Mouse (Mus musculus) small intestine, adult 2 months (tissue): Measurements from ENCODE around the gene Tsc2. TPM values are rescaled to one million over a fixed set of nuclear protein-coding genes. Genes with fewer than 3 reads are reported as not detected.

Source experiments
- H3K27ac ChIP-seq: fragments of 200-500 bp; 2 replicates; pipeline ENCODE4 v1.5.1; 2012; ENCODE audit warnings: low read depth, low read length, control low read depth, inconsistent platforms; ENCODE audit not compliant: insufficient read depth
- H3K27me3 ChIP-seq: fragments of 200-500 bp; 2 replicates; pipeline ENCODE4 v1.6.1; 2012; ENCODE audit warnings: mild to moderate bottlenecking, moderate library complexity, low read length, inconsistent platforms; ENCODE audit not compliant: control insufficient read depth, insufficient read depth
- H3K36me3 ChIP-seq: fragments of 200-500 bp; 2 replicates; pipeline ENCODE4 v1.6.1; 2012; ENCODE audit warnings: mild to moderate bottlenecking, low read length, control low read depth, inconsistent platforms; ENCODE audit not compliant: control insufficient read depth, insufficient read depth
- H3K4me1 ChIP-seq: fragments of 200-500 bp; 2 replicates; pipeline ENCODE4 v1.6.1; 2012; ENCODE audit warnings: low read length, inconsistent platforms, mixed read lengths; ENCODE audit not compliant: control insufficient read depth, insufficient read depth, insufficient read length
- H3K4me3 ChIP-seq: fragments of 200-500 bp; 2 replicates; pipeline ENCODE4 v1.5.1; 2012; ENCODE audit warnings: low read depth, mild to moderate bottlenecking, control low read depth, inconsistent platforms, low read length, moderate library complexity
- CTCF ChIP-seq: fragments of 200-500 bp; IDR thresholded peaks from 2 replicates; pipeline ENCODE4 v1.5.1; 2012; ENCODE audit warnings: low read depth, mild to moderate bottlenecking, control low read depth, inconsistent platforms, low read length, moderate library complexity, mixed read lengths; ENCODE audit not compliant: insufficient replicate concordance, insufficient read length; ENCODE audit errors: extremely low read depth
- POLR2A ChIP-seq: fragments of 200-500 bp; IDR thresholded peaks from 2 replicates; pipeline ENCODE4 v1.6.1; 2012; ENCODE audit warnings: low read depth, mild to moderate bottlenecking, control low read depth, inconsistent platforms, low read length, moderate library complexity
- WGBS: fragments of 180-500 bp; shearing (Covaris S2); methylation state at CpG from one replicate; pipeline ENCODE4 v1.1.7; 2018; 5-methylcytosine and 5-hydroxymethylcytosine counted together
- polyA plus RNA-seq: library from polyadenylated mRNA; depleted of rRNA; stranded (reverse); fragments of >200 nt; gene quantifications from 2 replicates; pipeline ENCODE4 v1.2.3, GENCODE M21; 2012

Gene Tsc2
- polyA plus RNA-seq, 1 experiment: 83.5 TPM

GRCm38 (mm10) chr17:24608370-24608769, 24.1 kb downstream of the Tsc2 start:
- no peaks in the 10 kb centered on the region for H3K27me3 ChIP-seq
- peaks cover 37% of the 10 kb centered on the region for H3K36me3 ChIP-seq
- no peak for TF ChIP-seq POLR2A
- TF ChIP-seq CTCF: no peak
- no peak overlapping the region for H3K27ac ChIP-seq
- H3K4me1 ChIP-seq: no peaks in the 10 kb centered on the region
- no peak overlapping the region for H3K4me3 ChIP-seq
- 90% methylated on average over 4 of the region's 4 CpGs for WGBS

- TF ChIP-seq CTCF (no peak), POLR2A (no peak)
- H3K4me3 ChIP-seq: no peak overlapping the region
- no peak overlapping the region for H3K27ac ChIP-seq
- WGBS: 94% methylated on average over 3 of the region's 3 CpGs
- H3K36me3 ChIP-seq: peaks cover 51% of the 10 kb centered on the region
- H3K4me1 ChIP-seq: no peaks in the 10 kb centered on the region
- H3K27me3 ChIP-seq: no peaks in the 10 kb centered on the region
Observed at GRCm38 (mm10) chr17:24604557-24604956, 27.9 kb downstream of the Tsc2 start.

DNA sequence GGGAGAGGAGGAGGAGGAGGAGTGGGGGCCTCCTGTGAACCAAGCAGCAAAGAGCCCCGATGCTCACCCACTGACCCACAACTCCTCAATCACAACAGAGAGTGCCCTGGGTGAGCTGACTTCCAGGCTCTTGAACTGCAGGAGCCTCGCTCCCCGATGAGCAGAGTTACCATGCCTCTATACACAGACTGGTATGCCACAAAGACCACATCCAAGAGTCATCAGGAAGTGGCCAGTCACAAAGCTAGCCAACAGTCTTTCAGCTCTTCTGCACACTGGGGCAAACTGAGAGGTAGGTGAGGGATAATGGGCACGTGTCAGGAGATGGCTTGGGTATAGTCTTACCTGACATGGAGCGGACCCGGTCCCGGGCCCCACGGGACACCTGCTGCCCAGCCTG, 28.5 kb downstream of the Tsc2 start:
- peaks cover 55% of the 10 kb centered on the region for H3K36me3 ChIP-seq
- 82% methylated on average over 8 of the region's 8 CpGs for WGBS
- no peaks in the 10 kb centered on the region for H3K27me3 ChIP-seq

DNA sequence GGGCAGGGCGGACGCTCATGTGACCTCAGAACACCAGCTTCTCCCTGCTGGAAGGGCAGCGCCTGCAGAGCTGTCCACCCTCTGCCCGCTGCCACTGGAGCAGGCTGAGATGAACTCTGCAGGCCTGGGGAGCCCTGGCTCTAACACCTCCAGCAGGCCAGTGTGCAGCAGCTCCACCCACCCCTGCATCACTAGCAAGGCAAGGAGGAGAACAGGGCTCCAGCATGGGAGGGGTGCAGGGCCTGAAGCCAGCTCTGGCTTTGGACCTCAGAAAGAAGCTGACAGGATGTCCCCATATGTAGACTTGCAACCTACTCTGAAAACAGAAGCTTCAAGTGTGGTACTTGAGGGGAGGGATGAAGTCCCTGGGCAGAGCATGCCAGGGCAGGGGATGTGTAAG, 31.9 kb downstream of the Tsc2 start:
- TF ChIP-seq CTCF (no peak), POLR2A (no peak)
- H3K4me1 ChIP-seq: no peaks in the 10 kb centered on the region
- no peak overlapping the region for H3K4me3 ChIP-seq
- H3K27me3 ChIP-seq: no peaks in the 10 kb centered on the region
- H3K27ac ChIP-seq: no peak overlapping the region
- WGBS: 96% methylated on average over 4 of the region's 4 CpGs
- H3K36me3 ChIP-seq: peaks cover 58% of the 10 kb centered on the region

More for the DNA sequence above, 28.5 kb downstream of the Tsc2 start:
- Histone ChIP-seq H3K4me1 (no peaks in the 10 kb centered on the region), H3K27ac (no peak overlapping the region), H3K4me3 (no peak overlapping the region)
- no peak for TF ChIP-seq POLR2A
- no peak for TF ChIP-seq CTCF

DNA sequence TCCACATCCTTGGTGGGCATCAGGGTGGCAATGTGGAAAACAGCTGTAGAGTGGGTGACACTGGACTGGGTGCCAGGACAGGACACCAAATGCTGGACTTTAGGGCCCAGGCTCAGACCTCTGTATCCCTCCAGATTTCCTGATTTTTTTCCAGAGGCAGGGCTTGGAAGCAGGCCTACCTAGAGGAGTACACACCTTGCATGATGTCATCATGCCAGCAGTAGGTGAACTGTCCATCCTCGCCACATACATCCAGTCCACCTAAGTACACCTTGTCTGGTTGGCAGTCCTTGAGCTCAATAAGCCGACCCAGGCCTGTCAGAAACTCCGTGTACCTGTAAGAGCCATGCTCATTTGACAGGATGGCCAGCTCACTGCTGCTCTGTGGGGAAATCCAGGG, 34.4 kb downstream of the Tsc2 start:
- peaks cover 67% of the 10 kb centered on the region for H3K36me3 ChIP-seq
- no peak for TF ChIP-seq CTCF
- no peak for TF ChIP-seq POLR2A
- H3K27me3 ChIP-seq: no peaks in the 10 kb centered on the region
- H3K4me1 ChIP-seq: no peaks in the 10 kb centered on the region
- WGBS: 88% methylated on average over 3 of the region's 3 CpGs
- H3K4me3 ChIP-seq: no peak overlapping the region
- H3K27ac ChIP-seq: no peak overlapping the region

DNA sequence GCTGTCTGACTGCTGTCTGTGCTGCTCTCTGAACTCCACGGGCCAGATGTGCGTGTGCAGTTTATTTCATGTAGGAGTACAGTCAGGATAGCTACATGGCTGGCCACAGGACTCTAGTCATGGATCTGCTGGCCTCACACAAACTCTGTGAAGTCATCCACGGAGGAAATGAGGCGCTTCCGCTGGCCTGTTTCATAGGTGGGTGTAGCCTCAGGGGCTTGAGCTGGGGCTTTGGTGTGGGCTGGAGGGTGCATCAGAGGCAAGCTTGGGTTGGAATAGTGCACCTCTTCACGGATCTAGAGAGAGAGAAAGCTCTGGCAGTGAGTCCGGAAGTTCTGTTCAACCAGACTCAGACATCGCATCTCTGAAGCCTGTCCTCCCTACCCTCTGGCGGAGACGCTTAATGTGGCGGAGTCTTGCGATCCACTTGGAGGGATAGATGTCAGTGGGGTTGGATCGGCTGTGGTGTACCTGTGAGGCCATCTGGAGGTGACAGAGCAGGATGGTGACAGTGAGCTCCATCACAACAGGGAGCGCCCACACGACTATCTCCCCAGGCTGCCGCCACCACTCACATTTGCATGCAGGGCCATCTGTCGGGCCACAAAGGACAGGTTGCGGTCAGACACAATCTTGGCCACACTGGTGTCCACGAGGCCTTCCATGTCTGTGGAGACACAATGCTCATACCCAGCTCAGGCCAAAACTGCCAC, 35.8 kb downstream of the Tsc2 start:
- Histone ChIP-seq H3K4me3 (no peak overlapping the region), H3K36me3 (peaks cover 65% of the 10 kb centered on the region), H3K27ac (no peak overlapping the region), H3K27me3 (no peaks in the 10 kb centered on the region), H3K4me1 (no peaks in the 10 kb centered on the region)
- 89% methylated on average over 19 of the region's 19 CpGs for WGBS
- no peak for TF ChIP-seq POLR2A
- no peak for TF ChIP-seq CTCF

DNA sequence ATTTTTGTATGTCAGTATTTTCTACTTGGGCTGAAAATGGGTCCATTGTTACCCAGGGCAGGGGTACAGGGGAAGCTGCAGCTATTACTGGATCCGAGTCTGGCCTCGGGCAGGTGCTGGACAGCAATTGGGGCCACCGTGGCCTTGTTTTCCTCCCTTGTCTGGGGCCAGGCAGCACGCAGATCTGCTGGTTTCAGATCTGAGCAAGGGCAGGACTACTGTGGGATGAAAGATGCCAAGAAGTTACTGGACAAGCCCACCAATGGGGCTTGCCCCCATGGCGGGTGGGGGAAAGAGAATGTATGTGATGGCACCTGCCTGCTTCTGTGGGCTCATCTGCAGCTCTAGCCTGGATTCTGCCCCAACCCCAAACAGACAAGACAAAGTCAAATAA, 36.4 kb downstream of the Tsc2 start:
- H3K27me3 ChIP-seq: no peaks in the 10 kb centered on the region
- TF ChIP-seq CTCF: no peak
- TF ChIP-seq POLR2A: no peak
- WGBS: 84% methylated on average over 5 of the region's 5 CpGs
- H3K4me1 ChIP-seq: no peaks in the 10 kb centered on the region
- no peak overlapping the region for H3K27ac ChIP-seq
- H3K36me3 ChIP-seq: peaks cover 66% of the 10 kb centered on the region
- H3K4me3 ChIP-seq: no peak overlapping the region
